ENCODE assay signal across 30 mouse cellular contexts in genomic region chr6:112955773-112956172, GRCm38 (mm10). TPM values are rescaled to one million over a fixed set of nuclear protein-coding genes. Genes with fewer than 3 reads are reported as not detected.
A peak's percentile ranks its signal among the peaks of the same experiment; 100 is the strongest.
DNase-seq lines count a peak whose midpoint lies in the region; ATAC-seq and TF ChIP-seq lines count a peak whose summit lies in the region.
"Had no signal": no experiment of that assay in that cellular context is flagged by ENCODE, and none has a peak within 500 bp of the region (broad histone marks: within the 10 kb centered on the region; RNA-seq: fewer than 3 reads in every experiment).

No protein-coding gene starts in this region.

- H3K4me1 ChIP-seq in megakaryocyte, embryonic 14.5 days: peaks cover 76% of the 10 kb centered on the region
- H3K4me1 ChIP-seq: forebrain, embryonic 15.5 days had no signal

- peaks cover 4% of the 10 kb centered on the region for H3K36me3 ChIP-seq in megakaryocyte, embryonic 14.5 days (replicated peaks; ENCODE audit: low read length)
- H3K36me3 ChIP-seq: embryonic facial prominence, embryonic 10.5 days; embryonic facial prominence, embryonic 13.5 days; forebrain, embryonic 12.5 days; forebrain, embryonic 15.5 days; heart, embryonic 12.5 days; heart, embryonic 15.5 days had no signal

- no peak for ATAC-seq in megakaryocyte, adult 5-6 weeks (ENCODE audit: poor library complexity, severe bottlenecking)
- ATAC-seq in granulocyte monocyte progenitor cell, adult 5-6 weeks (replicated peaks; ENCODE audit: poor library complexity, severe bottlenecking): peak; percentile 63; the same call in 1 of the 2 replicates
- peak; percentile 58 for ATAC-seq in megakaryocyte-erythroid progenitor cell, adult 5-6 weeks (replicated peaks; ENCODE audit: low FRiP score, low TSS enrichment, poor library complexity, severe bottlenecking)
- ATAC-seq: forebrain, embryonic 15.5 days; hindbrain, postnatal 0 days; inflammation-experienced regulatory T-cells, adult 6 months; intestine, embryonic 16.5 days; Patski had no signal

- no peak for TF ChIP-seq CTCF in gastrocnemius, adult 2 months (IDR thresholded peaks at IDR 0.05)

- H3K27me3 ChIP-seq in megakaryocyte, embryonic 14.5 days (replicated peaks): no peaks in the 10 kb centered on the region
- H3K27me3 ChIP-seq: embryonic facial prominence, embryonic 13.5 days; forebrain, embryonic 15.5 days; heart, embryonic 15.5 days; Patski had no signal

- intact Hi-C loops in gastrocnemius, adult 2 months (cut with DNase I): no loop called here

- no peak for DNase-seq in MN1 (ENCODE audit: low spot score)
- no peak for DNase-seq in gastrocnemius, adult 2 months
- DNase-seq: adrenal gland, adult 2 months; adrenal gland, postnatal 14 days; cerebellum, adult 11 months; cerebellum, adult 2 months; cerebellum, adult 9-11 months; cerebellum, postnatal 25 days; embryo, embryonic 11 days; gastrocnemius, postnatal 10 days; gastrocnemius, postnatal 36 days; heart, adult 11 months; heart, postnatal 10 days; heart, postnatal 36 days had no signal

- no peak overlapping the region for H3K27ac ChIP-seq in gastrocnemius, adult 2 months
- H3K27ac ChIP-seq: embryonic facial prominence, embryonic 10.5 days; embryonic facial prominence, embryonic 13.5 days; forebrain, embryonic 12.5 days; forebrain, embryonic 15.5 days; heart, embryonic 15.5 days; hindbrain, embryonic 14.5 days; hindbrain, postnatal 0 days had no signal

- peak overlapping the region; percentile 62 for H3K4me3 ChIP-seq in megakaryocyte, embryonic 14.5 days (replicated peaks)
- no peak overlapping the region for H3K4me3 ChIP-seq in gastrocnemius, adult 2 months
- H3K4me3 ChIP-seq: embryonic facial prominence, embryonic 10.5 days; embryonic facial prominence, embryonic 13.5 days; erythroblast, embryonic 14.5 days; forebrain, embryonic 12.5 days; forebrain, embryonic 15.5 days; heart, embryonic 12.5 days; heart, embryonic 15.5 days had no signal

- H3K9me3 ChIP-seq in megakaryocyte, embryonic 14.5 days: peaks cover 3% of the 10 kb centered on the region
- H3K9me3 ChIP-seq: embryonic facial prominence, embryonic 10.5 days; embryonic facial prominence, embryonic 13.5 days; forebrain, embryonic 12.5 days; forebrain, embryonic 15.5 days; heart, embryonic 12.5 days; heart, embryonic 15.5 days had no signal

RNA-seq across cellular contexts. Expression of gene Srgap3, which starts 8.7 kb away (rescaled TPM):
- 8.3 and 10.8 TPM in 2 replicates for polyA plus RNA-seq in megakaryocyte, embryonic 14.5 days (2012; ENCODE audit: insufficient read depth, low replicate concordance)
- 3.5 and 6.1 TPM in 2 replicates for total RNA-seq in megakaryocyte, adult 5-6 weeks (2015)
- 2.7 and 2.8 TPM in 2 replicates for total RNA-seq in megakaryocyte, adult 5-6 weeks (2017)
- 3.4 and 4.0 TPM in 2 replicates for total RNA-seq in granulocyte monocyte progenitor cell, adult 5-6 weeks (2014; fragmentation: Nextera tagmentation)
- total RNA-seq in granulocyte monocyte progenitor cell, adult 5-6 weeks (2017): 0.88 and 1.8 TPM in 2 replicates
- total RNA-seq in megakaryocyte-erythroid progenitor cell, adult 5-6 weeks (2014; fragmentation: Nextera tagmentation): 2.3 and 2.8 TPM in 2 replicates
- total RNA-seq in megakaryocyte-erythroid progenitor cell, adult 5-6 weeks (2017): 0.75 and 2.4 TPM in 2 replicates
- 1 to 10 TPM in 1 of 2 experiments, under 1 TPM in 1; 0.51 to 2.0 TPM for total RNA-seq in gastrocnemius, adult 2 months (2021)
